Mouse (Mus musculus): ENCODE data around the gene E430018J23Rik.
"Not testable (repeated sequence)": the region's sequence is repeated elsewhere in the genome, so short reads cannot be mapped to it uniquely, and the experiment has no call there.

- not testable (repeated sequence) for TF ChIP-seq CTCF (IDR thresholded peaks at IDR 0.05; ENCODE audit: extremely low read depth, insufficient read depth, insufficient read length, insufficient replicate concordance); POLR2A (IDR thresholded peaks at IDR 0.05; ENCODE audit: low read depth, low read length)
These were observed 5.2 kb downstream of the E430018J23Rik start for GRCm38 (mm10) chr7:127388201-127388600.
